Mouse (Mus musculus) heart, adult 11 months (tissue): ENCODE results near the gene Gpsm3.

Source experiments
- DNase-seq: peaks from one replicate; pipeline ENCODE4 v3.0.0; 2022

Gpsm3 gene

DNA sequence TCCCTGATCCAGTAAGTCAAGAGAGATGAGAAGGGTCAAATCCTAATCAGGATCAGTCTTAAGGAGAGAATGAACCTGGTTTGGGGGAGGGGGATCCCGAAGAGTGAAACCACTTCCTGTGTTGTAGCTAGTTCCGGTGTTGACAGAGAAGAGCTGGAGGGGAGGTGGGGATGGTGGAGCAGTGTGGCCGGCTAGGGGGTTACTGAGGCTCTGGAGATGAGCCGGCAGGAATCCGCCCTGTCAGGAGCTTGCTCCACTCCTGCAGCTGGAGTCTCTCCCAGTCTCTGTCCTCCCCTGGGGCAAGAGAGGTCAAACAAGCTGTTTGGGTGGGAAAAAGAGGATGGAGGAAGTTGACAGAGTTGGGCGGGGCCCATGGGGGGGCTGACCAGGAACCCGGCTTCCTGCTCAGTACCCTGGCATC, at the start of gene Gpsm3:
Gene Gpsm3 (plus strand): TSS at position 126 of the 421 bp plus-strand sequence.
- peak; percentile 99 for DNase-seq

GRCm38 (mm10) chr17:34543567-34543966, 46.0 kb upstream of the Gpsm3 start:
- peak; percentile 55 for DNase-seq

GRCm38 (mm10) chr17:34546797-34547196, 42.8 kb upstream of the Gpsm3 start:
- no peak for DNase-seq

- DNase-seq = peak; percentile 73
These were observed 42.0 kb upstream of the Gpsm3 start for GRCm38 (mm10) chr17:34547601-34548000.

DNA sequence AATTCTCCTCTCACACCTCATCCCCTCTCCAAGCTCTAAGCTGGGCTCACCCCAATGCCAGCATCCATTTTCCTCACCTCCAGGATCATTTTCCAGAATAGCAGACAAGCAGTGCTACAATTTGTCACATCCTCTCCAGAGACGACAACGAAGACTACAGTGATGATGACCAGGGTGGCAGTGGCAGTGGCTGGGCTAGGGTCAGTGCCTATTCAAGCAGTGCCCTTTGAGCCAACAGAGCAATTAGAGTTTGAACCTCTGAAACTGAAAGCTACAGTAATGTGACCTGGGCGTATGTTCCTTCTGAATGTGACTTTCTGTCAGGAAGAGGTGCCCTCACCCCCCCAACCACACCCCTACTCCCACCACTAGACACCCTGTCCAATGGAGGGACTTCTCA, 40.5 kb upstream of the Gpsm3 start:
- no peak for DNase-seq

DNA sequence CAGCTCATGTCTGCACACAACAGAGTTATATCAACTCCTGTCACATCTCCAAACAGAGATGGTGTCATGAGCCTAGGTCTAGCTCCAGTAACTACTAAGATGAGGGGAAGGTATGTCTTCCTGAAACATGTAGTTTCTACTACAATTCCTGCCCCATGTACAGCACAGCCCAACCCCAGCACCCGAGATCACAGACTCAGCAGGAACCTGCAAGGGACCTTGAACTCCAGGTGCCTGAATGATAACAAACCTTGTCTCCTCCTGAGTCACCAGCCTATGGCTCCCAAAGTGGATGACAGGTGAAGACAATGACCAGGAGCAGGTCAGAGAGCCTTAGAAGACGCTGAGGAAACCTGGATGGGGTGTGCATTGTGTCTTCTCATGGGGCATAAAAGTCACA, 39.8 kb upstream of the Gpsm3 start:
- DNase-seq = peak; percentile 45

GRCm38 (mm10) chr17:34555483-34555882, 34.1 kb upstream of the Gpsm3 start:
- peak; percentile 97 for DNase-seq

DNA sequence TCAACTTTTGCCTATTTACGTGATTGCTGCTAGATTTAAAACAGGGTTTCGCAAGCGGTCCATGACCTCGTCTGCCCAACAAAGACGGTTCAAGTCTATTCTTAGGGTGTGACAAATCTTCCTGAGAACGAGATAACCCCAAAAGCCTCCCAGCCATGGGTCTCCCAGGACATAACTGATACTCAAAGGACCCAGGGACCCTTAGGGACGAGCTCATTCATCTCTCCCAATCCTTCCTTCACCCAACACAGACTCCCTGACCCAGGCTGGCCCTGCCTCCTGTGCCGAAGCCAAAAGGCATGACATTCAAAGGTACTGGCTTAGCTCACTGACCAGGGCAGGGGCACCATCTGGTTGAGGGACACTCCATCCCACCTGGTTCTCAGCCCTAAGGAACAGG, 33.2 kb upstream of the Gpsm3 start:
- DNase-seq = peak; percentile 80

DNA sequence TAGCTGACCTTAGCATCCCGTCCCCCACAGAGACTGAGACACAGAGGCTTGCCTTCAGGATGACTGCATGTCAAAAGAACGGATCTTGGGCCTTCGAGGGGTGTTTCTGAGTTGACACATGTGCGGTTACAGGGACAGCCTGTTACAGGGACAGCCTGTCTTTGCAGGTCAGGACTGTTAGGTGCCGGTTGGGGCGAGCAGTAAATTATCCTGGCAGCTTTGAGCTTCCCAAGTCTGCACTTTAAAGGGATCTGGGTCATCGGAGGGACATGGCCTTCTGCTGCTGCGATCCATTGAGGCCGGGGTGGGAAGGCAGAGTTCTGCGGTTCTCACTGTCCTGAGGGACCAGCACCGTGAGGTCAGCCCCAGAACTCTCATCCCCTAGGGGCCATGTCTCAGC, 32.2 kb upstream of the Gpsm3 start:
- peak; percentile 92 for DNase-seq

DNA sequence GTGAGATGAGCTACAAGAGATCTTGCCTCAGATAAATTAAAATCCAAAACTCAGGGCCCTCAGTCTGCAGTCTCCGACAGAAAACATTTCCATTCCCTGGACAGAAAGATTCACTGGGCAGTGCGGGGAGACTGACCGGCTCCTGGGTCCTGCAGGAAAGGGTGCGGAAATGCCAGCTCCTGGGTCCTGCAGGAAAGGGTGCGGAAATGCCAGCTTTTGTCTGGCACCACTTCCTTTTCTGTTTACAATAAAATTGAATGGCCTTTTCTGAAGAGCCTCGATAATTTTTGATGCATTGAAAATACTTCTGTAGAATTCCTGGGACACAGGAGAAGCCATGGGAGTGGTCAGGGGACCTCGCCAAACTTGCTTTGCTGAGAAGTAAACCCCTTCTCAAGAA, 30.5 kb upstream of the Gpsm3 start:
- no peak for DNase-seq

GRCm38 (mm10) chr17:34559895-34560294, 29.7 kb upstream of the Gpsm3 start:
- no peak for DNase-seq

DNA sequence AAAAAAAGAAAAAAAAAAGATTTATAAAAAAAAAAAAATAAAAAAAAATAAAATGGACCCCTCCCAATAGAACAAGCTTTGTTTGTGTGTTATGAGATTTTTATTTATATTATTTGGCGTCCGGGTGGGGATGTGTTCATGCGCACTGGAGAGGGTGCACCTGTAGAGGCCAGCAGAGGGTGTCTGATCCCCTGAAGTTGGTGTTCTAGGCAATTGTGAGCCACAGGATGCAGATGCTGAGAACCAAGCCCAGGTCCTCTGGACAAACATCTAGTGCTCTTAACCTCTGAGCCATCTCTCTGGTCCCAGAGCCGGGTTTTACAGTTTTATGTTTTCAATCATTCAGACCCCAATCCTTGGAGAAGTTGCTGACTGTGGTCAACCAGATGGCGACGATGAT, 29.2 kb upstream of the Gpsm3 start:
- peak; percentile 83 for DNase-seq

DNA sequence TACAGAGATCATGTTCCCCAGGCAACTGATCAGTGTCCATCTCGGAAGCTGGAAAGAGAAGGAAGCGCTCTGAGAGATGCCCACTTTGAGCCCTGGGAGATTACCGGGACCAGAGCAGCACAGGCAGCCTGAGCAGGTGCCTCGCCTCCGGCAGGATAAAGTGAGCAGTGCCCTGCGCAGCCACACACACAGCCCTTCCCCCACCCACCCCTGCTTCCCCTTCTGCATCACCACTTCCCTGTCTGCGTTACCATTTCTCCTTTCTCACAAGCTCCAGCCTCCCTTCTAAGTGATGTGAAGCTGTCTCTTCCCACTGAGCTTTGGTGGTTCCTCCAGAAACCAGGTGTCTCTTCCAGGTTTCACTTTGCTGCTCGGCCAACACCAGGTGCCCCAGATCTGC, 28.4 kb upstream of the Gpsm3 start:
- DNase-seq = peak; percentile 91

- DNase-seq = no peak
These were observed 27.0 kb upstream of the Gpsm3 start for GRCm38 (mm10) chr17:34562595-34562994.

DNA sequence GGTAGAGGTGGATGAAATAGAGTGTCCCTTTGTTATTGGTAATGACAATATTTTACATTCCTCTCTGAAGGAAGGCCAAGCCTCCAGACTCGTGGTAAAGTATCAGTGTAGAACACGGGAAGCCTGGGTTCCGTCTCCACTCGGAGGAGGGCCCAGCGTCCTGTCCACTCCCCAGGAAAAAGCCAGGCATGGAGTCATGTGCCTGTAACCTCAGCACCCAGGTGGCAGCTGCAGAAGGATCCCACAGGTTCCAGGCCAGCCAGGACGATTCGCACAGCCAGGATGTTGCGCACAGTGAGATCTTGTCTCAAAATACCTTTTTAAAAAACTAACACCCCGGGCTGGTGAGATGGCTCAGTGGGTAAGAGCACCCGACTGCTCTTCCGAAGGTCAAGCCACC, 26.3 kb upstream of the Gpsm3 start:
- peak; percentile 95 for DNase-seq

GRCm38 (mm10) chr17:34564003-34564421, 25.6 kb upstream of the Gpsm3 start, which contains the start of gene Notch4:
Gene Notch4 (plus strand): TSS chr17:34564268.
- DNase-seq = peak; percentile 99

- DNase-seq = peak; percentile 99
These were observed 24.8 kb upstream of the Gpsm3 start for GRCm38 (mm10) chr17:34564796-34565195.

- DNase-seq = peak; percentile 90
These were observed 22.3 kb upstream of the Gpsm3 start for GRCm38 (mm10) chr17:34567311-34567710.

- peak; percentile 91 for DNase-seq
These were observed 21.2 kb upstream of the Gpsm3 start for GRCm38 (mm10) chr17:34568421-34568820.

DNA sequence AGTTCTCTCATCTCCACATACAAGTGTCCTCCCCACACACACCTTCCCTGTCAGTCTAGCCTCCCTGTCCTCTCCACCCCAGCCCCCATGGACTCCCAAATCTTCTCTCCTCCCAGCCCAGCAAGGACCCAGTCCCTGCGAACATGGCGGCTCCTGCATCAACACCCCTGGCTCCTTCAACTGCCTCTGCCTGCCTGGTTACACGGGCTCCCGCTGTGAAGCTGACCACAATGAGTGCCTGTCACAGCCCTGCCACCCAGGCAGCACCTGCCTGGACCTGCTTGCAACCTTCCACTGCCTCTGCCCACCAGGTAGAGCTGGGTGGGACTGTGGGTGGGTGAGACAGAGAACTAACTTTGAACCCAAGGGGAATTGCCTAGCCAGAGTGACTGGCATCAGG, 19.7 kb upstream of the Gpsm3 start:
- peak; percentile 89 for DNase-seq

GRCm38 (mm10) chr17:34571875-34572274, 17.7 kb upstream of the Gpsm3 start:
- peak; percentile 81 for DNase-seq

- DNase-seq = peak; percentile 88
These were observed 17.2 kb upstream of the Gpsm3 start for GRCm38 (mm10) chr17:34572361-34572760.

DNA sequence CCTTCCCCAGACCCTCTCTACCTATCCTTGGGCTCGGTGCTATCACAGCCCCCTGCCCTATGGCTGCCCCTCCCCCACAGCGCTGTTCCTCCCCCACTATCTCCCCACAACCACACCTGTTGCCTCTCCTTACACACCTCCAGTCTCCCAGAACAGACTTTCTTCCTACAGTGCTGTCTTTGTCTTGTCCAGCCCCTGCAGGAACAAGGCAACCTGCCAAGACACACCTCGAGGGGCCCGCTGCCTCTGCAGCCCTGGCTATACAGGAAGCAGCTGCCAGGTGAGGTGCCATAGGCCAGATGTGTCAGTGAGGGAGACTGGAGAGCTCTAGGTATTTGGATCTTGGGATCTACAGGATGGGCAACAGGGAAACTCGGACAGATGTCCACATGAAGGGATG, 13.0 kb upstream of the Gpsm3 start:
- DNase-seq = no peak

DNA sequence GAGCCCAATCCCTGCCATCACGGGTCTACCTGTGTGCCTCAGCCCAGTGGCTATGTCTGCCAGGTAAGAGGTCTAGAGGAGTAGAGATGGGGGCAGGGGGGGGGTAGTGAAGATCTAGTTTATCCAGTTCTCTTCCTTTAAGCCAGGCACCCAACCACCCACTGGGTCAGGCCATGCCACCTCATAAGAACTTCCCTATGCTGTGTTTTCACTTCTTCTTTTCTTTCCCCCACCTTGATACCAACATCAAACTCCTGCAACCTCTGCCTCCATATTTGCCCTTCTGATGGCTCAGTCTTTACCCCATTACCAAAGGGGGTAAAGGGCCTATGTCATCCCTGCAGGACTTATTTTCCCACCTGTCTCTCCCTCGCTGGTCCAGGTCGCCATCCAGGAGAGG, 11.5 kb upstream of the Gpsm3 start:
- no peak for DNase-seq

GRCm38 (mm10) chr17:34582528-34582927, 7.1 kb upstream of the Gpsm3 start:
- peak; percentile 93 for DNase-seq

DNA sequence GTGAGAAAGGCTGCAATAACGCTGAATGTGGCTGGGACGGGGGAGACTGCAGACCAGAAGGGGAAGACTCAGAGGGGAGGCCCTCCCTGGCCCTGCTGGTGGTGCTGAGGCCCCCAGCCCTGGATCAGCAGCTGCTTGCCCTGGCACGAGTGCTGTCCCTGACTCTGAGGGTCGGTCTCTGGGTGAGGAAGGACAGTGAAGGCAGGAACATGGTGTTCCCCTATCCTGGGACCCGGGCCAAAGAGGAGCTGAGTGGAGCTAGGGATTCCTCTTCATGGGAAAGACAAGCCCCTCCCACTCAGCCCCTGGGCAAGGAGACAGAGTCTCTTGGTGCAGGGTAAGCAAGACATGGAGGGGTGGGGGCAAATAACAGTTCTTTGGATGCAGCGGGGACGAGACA, 6.2 kb upstream of the Gpsm3 start:
- DNase-seq = peak; percentile 97
